Mouse (Mus musculus): ENCODE measurements at regions not wholly inside any gene's neighbourhood (a gene's known extent, or its start where the extent isn't known, plus 50 kb on each side); places are given as distances from the start of the nearest gene placed in this dataset.

DNA sequence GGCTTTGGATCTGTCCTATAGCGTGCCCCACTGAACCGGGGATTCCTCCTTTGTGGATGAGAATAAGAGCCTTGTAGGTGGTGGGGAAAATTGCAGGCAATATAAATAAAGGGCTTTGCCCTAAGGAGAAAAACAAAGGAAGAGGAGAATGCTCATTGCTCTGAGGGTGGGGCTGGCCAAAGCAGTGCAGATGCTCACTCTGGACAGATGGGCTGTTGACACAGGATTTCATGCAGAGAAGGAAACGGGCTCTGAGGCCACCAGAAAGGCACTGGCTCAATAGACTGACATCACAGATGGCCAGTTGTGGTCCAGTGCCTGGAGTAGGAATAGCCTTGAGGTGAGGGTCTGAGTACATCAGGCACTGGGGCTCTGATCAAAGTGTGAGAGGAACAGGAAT is 532.7 kb upstream of the Atp11b start:
- H3K9ac ChIP-seq (ENCODE audit: low read depth, low read length), result no peak overlapping the region
- H3K4me2 ChIP-seq (ENCODE audit: low read length), result no peak overlapping the region
- ATAC-seq, result no peak
- no peaks in the 10 kb centered on the region for H3K27me3 ChIP-seq (replicated peaks; ENCODE audit: control insufficient read depth, insufficient read depth, low read length)
- WGBS, result 28% methylated on average over 3 of the region's 3 CpGs
- H3K36me3 ChIP-seq (ENCODE audit: control insufficient read depth, insufficient read depth, low read length), result no peaks in the 10 kb centered on the region
- H3K4me3 ChIP-seq (ENCODE audit: low read length), result no peak overlapping the region
- H3K4me1 ChIP-seq (ENCODE audit: control insufficient read depth, insufficient read depth, low read depth, low read length), result no peaks in the 10 kb centered on the region
- no peaks in the 10 kb centered on the region for H3K9me3 ChIP-seq (ENCODE audit: control insufficient read depth, low read length)
- H3K27ac ChIP-seq (ENCODE audit: low read depth, low read length), result no peak overlapping the region

DNA sequence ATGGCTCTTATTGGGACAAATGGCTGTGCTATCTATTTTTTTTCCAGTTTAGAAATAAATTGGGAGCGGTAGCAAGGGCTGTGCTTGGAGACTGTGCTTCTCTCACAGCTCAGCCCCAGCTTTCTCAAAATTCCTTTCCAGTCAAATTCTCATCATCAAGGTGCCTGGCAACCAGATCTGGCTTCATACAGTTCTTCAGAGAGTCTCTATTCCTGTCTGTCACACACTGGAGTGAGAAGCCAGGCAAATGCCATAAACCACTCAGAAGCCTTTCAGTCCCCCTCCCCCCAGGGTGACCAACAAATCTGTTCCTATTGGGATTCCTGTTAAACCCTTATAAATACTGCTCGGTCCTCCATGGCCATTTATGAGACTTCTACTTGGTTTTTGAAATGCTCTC is 531.7 kb upstream of the Atp11b start:
- ATAC-seq, result no peak

DNA sequence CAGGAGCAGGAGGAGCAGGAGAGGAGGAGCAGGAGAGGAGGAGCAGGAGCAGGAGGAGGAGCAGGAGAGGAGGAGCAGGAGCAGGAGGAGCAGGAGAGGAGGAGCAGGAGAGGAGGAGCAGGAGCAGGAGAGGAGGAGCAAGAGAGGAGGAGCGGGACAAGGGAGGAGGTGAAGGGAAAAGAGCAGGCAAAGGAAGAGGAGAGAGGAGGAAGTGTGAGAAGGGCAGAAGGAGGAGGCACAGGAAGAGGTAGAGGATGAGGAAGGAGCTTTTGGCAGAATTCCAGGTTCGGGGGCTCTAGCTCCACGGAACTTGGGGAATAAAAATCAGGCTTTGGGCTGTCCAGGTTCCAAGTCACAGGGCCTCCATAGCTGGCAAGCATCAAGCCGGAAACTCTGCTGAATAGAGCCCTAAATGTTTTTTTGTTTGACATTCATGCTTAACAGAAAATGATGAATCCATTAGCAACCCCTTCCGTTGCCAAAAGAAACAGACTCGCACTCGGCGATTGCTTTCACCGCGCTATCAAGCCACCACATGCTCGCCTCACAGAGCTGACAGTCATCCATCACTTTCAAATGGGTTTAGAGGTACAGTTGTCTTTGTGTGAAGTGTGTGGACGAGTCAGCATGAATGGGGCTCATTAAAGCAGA is 528.7 kb upstream of the Atp11b start:
- Histone ChIP-seq H3K4me3 (ENCODE audit: low read length) (peak overlapping the region; percentile 1; the same call in 1 of the 2 replicates), H3K36me3 (ENCODE audit: control insufficient read depth, insufficient read depth, low read length) (no peaks in the 10 kb centered on the region), H3K27me3 (replicated peaks; ENCODE audit: control insufficient read depth, insufficient read depth, low read length) (no peaks in the 10 kb centered on the region), H3K9me3 (ENCODE audit: control insufficient read depth, low read length) (no peaks in the 10 kb centered on the region), H3K9ac (ENCODE audit: low read depth, low read length) (no peak overlapping the region), H3K4me1 (ENCODE audit: control insufficient read depth, insufficient read depth, low read depth, low read length) (no peaks in the 10 kb centered on the region), H3K4me2 (ENCODE audit: low read length) (peak overlapping the region; percentile 20), H3K27ac (ENCODE audit: low read depth, low read length) (no peak overlapping the region)
- peak; percentile 91 for ATAC-seq
- WGBS, result 12% methylated on average over 12 of the region's 12 CpGs

More for the DNA sequence above, 531.7 kb upstream of the Atp11b start:
- no peaks in the 10 kb centered on the region for H3K4me1 ChIP-seq (ENCODE audit: control insufficient read depth, insufficient read depth, low read depth, low read length)
- 30% methylated on average over 2 of the region's 2 CpGs for WGBS
- H3K4me3 ChIP-seq (ENCODE audit: low read length), result no peak overlapping the region
- no peaks in the 10 kb centered on the region for H3K36me3 ChIP-seq (ENCODE audit: control insufficient read depth, insufficient read depth, low read length)
- no peak overlapping the region for H3K27ac ChIP-seq (ENCODE audit: low read depth, low read length)
- no peak overlapping the region for H3K4me2 ChIP-seq (ENCODE audit: low read length)
- no peaks in the 10 kb centered on the region for H3K27me3 ChIP-seq (replicated peaks; ENCODE audit: control insufficient read depth, insufficient read depth, low read length)
- H3K9ac ChIP-seq (ENCODE audit: low read depth, low read length), result no peak overlapping the region
- H3K9me3 ChIP-seq (ENCODE audit: control insufficient read depth, low read length), result no peaks in the 10 kb centered on the region

DNA sequence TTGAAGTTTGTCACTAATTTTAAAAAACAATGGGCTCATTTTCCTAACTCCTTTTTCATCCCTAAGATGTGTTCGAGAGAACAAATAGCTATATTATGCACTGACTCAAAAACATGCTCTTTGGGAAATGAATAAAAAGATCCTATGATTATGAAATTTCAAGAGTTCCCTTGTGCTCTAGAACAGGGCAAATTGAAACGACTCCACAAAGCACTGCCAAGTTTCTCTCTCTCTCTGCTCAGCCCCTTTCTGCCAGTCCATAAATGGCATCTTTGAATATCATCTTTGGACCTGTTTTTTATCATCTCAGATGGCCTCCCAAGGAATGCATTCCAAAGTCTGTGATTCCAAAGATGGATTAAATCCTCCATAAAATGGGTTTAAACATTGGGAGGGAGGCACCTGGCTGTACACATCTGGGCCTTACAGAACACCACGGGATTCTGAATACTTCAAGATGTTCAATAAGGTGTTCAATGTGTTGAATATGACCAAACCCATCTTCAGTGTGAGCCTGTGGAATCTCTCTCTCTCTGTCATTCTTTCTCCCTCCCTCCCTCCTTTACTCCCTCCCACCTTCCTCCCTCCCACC is 528.0 kb upstream of the Atp11b start:
- Histone ChIP-seq H3K4me3 (ENCODE audit: low read length) (no peak overlapping the region), H3K36me3 (ENCODE audit: control insufficient read depth, insufficient read depth, low read length) (no peaks in the 10 kb centered on the region), H3K4me2 (ENCODE audit: low read length) (peak overlapping the region; percentile 20; the same call in 1 of the 2 replicates), H3K27ac (ENCODE audit: low read depth, low read length) (no peak overlapping the region), H3K9ac (ENCODE audit: low read depth, low read length) (no peak overlapping the region), H3K4me1 (ENCODE audit: control insufficient read depth, insufficient read depth, low read depth, low read length) (no peaks in the 10 kb centered on the region), H3K9me3 (ENCODE audit: control insufficient read depth, low read length) (no peaks in the 10 kb centered on the region), H3K27me3 (replicated peaks; ENCODE audit: control insufficient read depth, insufficient read depth, low read length) (no peaks in the 10 kb centered on the region)
- ATAC-seq, result peak; percentile 41; the same call in 1 of the 2 replicates
- 37% methylated on average over 3 of the region's 3 CpGs for WGBS

DNA sequence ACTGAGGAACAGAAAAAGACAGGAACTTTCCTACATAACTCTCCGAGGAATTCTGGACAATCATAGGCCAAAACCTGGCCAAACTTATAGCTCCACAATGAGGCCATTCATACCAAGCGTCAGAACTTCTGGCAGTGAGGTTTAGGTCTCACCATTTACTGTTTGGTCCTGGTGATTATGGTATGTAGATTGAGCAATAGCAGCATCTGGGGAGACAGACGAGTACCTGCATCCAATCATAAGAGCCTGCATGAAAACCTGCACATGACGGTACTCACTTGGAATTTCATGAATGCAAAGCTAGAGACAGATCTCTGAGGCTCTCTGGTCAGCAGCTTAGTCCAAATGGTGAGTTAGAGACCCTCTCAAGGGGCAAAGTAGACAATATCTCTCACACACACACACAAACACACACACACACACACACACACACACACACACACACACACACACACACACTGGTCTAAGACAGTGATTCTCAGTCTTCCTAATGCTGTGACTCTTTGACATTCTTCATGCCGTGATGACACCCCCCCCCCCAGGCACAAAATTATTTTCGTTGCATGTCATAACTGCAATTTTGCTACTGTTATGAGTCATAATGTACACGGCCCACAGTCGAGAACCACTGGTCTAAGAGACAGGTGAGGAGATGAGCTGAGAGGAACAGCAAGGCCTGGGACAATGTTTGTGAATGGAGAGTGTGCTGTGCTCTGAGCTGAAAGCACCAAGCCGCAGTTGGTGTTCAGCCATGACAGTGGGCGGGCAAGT is 522.6 kb upstream of the Atp11b start:
- Histone ChIP-seq H3K27me3 (replicated peaks; ENCODE audit: control insufficient read depth, insufficient read depth, low read length) (no peaks in the 10 kb centered on the region), H3K4me3 (ENCODE audit: low read length) (no peak overlapping the region), H3K36me3 (ENCODE audit: control insufficient read depth, insufficient read depth, low read length) (no peaks in the 10 kb centered on the region), H3K4me2 (ENCODE audit: low read length) (no peak overlapping the region), H3K27ac (ENCODE audit: low read depth, low read length) (no peak overlapping the region), H3K9me3 (ENCODE audit: control insufficient read depth, low read length) (no peaks in the 10 kb centered on the region), H3K4me1 (ENCODE audit: control insufficient read depth, insufficient read depth, low read depth, low read length) (no peaks in the 10 kb centered on the region), H3K9ac (ENCODE audit: low read depth, low read length) (no peak overlapping the region)
- WGBS, result 92% methylated on average over 10 of the region's 10 CpGs
- no peak for ATAC-seq

DNA sequence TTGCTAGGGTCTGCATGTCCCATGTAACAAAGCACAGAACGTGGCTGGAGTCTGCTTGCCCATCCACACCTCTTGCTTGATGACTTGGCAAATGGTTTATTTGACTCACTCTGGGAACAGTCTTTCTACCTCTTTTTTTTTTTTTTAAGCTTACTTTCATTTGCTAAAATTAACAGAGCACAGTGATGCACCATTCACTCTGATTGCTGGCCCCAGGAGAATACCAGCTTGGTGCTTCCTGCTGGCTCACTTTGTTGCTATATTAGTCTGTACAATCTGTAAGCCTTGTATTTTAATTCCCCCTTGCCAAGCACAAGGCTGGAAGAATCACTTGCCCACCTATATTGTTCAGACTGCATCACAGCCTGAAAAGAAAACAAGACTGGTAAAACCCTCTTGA is 521.4 kb upstream of the Atp11b start:
- H3K36me3 ChIP-seq (ENCODE audit: control insufficient read depth, insufficient read depth, low read length), result no peaks in the 10 kb centered on the region
- no peaks in the 10 kb centered on the region for H3K27me3 ChIP-seq (replicated peaks; ENCODE audit: control insufficient read depth, insufficient read depth, low read length)
- no peak overlapping the region for H3K27ac ChIP-seq (ENCODE audit: low read depth, low read length)
- 50% methylated on average over 1 of the region's 1 CpGs for WGBS
- no peak for ATAC-seq
- H3K9ac ChIP-seq (ENCODE audit: low read depth, low read length), result no peak overlapping the region
- no peaks in the 10 kb centered on the region for H3K4me1 ChIP-seq (ENCODE audit: control insufficient read depth, insufficient read depth, low read depth, low read length)
- no peak overlapping the region for H3K4me2 ChIP-seq (ENCODE audit: low read length)
- H3K4me3 ChIP-seq (ENCODE audit: low read length), result no peak overlapping the region
- no peaks in the 10 kb centered on the region for H3K9me3 ChIP-seq (ENCODE audit: control insufficient read depth, low read length)

DNA sequence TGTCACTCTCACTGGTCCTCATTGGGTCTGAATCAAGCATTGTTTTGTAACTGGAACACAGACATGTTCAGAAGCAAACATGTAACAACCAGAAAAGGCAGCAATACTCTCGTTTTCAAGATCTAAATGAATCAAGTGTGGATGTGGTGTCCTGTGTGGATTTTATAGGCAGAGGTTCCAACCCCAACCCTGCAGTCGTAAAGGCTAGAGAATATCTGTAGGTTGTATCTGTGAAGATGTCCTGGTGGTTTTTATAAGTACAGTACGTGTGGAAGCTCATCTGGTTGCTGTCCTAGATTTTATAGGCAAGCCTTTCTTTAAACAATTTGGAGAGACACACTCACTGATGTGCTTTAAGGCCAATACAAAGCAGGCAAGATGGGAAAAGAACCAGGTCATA is 518.8 kb upstream of the Atp11b start:
- no peak overlapping the region for H3K9ac ChIP-seq (ENCODE audit: low read depth, low read length)
- H3K27me3 ChIP-seq (replicated peaks; ENCODE audit: control insufficient read depth, insufficient read depth, low read length), result no peaks in the 10 kb centered on the region
- no peaks in the 10 kb centered on the region for H3K9me3 ChIP-seq (ENCODE audit: control insufficient read depth, low read length)
- WGBS, result 77% methylated on average over 3 of the region's 3 CpGs
- no peaks in the 10 kb centered on the region for H3K36me3 ChIP-seq (ENCODE audit: control insufficient read depth, insufficient read depth, low read length)
- no peaks in the 10 kb centered on the region for H3K4me1 ChIP-seq (ENCODE audit: control insufficient read depth, insufficient read depth, low read depth, low read length)
- H3K4me3 ChIP-seq (ENCODE audit: low read length), result no peak overlapping the region
- ATAC-seq, result no peak
- no peak overlapping the region for H3K4me2 ChIP-seq (ENCODE audit: low read length)
- no peak overlapping the region for H3K27ac ChIP-seq (ENCODE audit: low read depth, low read length)

DNA sequence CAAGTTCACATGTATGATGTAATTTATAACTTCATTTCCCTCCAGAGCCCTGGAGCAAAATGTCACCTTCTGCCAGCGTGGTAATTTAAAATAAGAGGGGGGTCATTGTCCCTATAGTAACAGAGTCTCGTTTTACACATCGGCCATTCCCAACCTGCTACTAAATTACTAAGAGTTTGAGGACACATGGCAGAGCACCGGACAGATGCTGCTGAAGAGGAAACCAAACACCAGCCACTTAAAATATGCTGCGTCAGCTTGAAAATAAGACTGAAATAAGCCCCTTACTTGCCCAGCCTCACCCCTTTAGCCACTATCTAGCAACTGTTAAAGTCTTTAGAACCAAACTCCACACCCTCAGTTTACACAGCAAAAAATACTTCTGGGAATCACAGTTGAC is 518.1 kb upstream of the Atp11b start:
- no peaks in the 10 kb centered on the region for H3K9me3 ChIP-seq (ENCODE audit: control insufficient read depth, low read length)
- H3K4me2 ChIP-seq (ENCODE audit: low read length), result no peak overlapping the region
- ATAC-seq, result no peak
- no peaks in the 10 kb centered on the region for H3K4me1 ChIP-seq (ENCODE audit: control insufficient read depth, insufficient read depth, low read depth, low read length)
- no peaks in the 10 kb centered on the region for H3K27me3 ChIP-seq (replicated peaks; ENCODE audit: control insufficient read depth, insufficient read depth, low read length)
- no peak overlapping the region for H3K4me3 ChIP-seq (ENCODE audit: low read length)
- 37% methylated on average over 5 of the region's 5 CpGs for WGBS
- no peak overlapping the region for H3K27ac ChIP-seq (ENCODE audit: low read depth, low read length)
- H3K9ac ChIP-seq (ENCODE audit: low read depth, low read length), result no peak overlapping the region
- H3K36me3 ChIP-seq (ENCODE audit: control insufficient read depth, insufficient read depth, low read length), result no peaks in the 10 kb centered on the region

DNA sequence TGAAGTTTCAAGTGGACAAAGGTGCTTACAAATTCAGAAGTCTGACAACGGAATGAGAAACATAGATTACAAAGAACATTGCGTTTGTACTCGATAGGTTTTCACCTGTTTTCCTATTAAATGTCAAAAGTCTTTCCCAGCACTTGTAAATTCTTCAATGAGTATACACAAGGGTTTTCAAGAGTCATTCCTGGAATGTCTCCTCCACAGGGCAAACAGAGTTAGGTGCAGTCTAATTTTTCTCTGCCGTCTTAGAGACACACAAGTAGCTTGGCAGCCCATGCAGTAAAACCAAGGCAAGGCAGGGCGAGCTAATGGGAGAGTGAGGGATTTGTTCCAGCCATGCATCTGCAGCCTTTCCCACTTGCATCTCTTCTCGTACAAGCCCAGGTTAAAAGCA is 516.6 kb upstream of the Atp11b start:
- no peak overlapping the region for H3K4me3 ChIP-seq (ENCODE audit: low read length)
- H3K4me2 ChIP-seq (ENCODE audit: low read length), result no peak overlapping the region
- H3K4me1 ChIP-seq (ENCODE audit: control insufficient read depth, insufficient read depth, low read depth, low read length), result no peaks in the 10 kb centered on the region
- no peaks in the 10 kb centered on the region for H3K36me3 ChIP-seq (ENCODE audit: control insufficient read depth, insufficient read depth, low read length)
- no peaks in the 10 kb centered on the region for H3K9me3 ChIP-seq (ENCODE audit: control insufficient read depth, low read length)
- no peak for ATAC-seq
- H3K27ac ChIP-seq (ENCODE audit: low read depth, low read length), result no peak overlapping the region
- WGBS, result 86% methylated on average over 6 of the region's 6 CpGs
- no peak overlapping the region for H3K9ac ChIP-seq (ENCODE audit: low read depth, low read length)
- H3K27me3 ChIP-seq (replicated peaks; ENCODE audit: control insufficient read depth, insufficient read depth, low read length), result no peaks in the 10 kb centered on the region
